Mouse (Mus musculus) macrophage (primary cell): ENCODE results near the gene Gm45753. TPM values are rescaled to one million over a fixed set of nuclear protein-coding genes. Genes with fewer than 3 reads are reported as not detected.
"Not testable (repeated sequence)": the region's sequence is repeated elsewhere in the genome, so short reads cannot be mapped to it uniquely, and the experiment has no call there.

Source experiments
- H3K27ac ChIP-seq: fragments of 350-480 bp; formaldehyde crosslinking; 2 replicates; pipeline ENCODE4 v1.9.0; 2021
- H3K36me3 ChIP-seq: fragments of 350-480 bp; formaldehyde crosslinking; 2 replicates; pipeline ENCODE4 v1.9.0; 2021; ENCODE audit errors: inconsistent target
- H3K4me3 ChIP-seq: fragments of 350-480 bp; formaldehyde crosslinking; 2 replicates; pipeline ENCODE4 v1.9.0; 2021; ENCODE audit errors: inconsistent target
- H3K79me2 ChIP-seq: fragments of 350-480 bp; formaldehyde crosslinking; 2 replicates; pipeline ENCODE4 v1.9.0; 2021; ENCODE audit errors: inconsistent target
- WGBS: methylation state at CpG from one replicate; pipeline ENCODE4 v1.1.7; 2026; ENCODE audit warnings: inconsistent platforms; ENCODE audit not compliant: missing documents; 5-methylcytosine and 5-hydroxymethylcytosine counted together
- polyA plus RNA-seq: library from polyadenylated mRNA; stranded (reverse); fragments of 250-400 nt; gene quantifications from 3 replicates; pipeline ENCODE4 v1.2.4, GENCODE M21; 2018; ENCODE audit warnings: inconsistent platforms
- total RNA-seq, 78 experiments: library from RNA; depleted of rRNA; stranded (reverse); fragments of 250-400 nt; gene quantifications; 1 replicate in 9 of 78; 2 replicates in 24 of 78; 3 replicates in 43 of 78; 4 replicates in 2 of 78; pipeline ENCODE4 v1.2.4; 2018; ENCODE audit warnings: inconsistent platforms in 56 of 78

Gene Gm45753
- total RNA-seq (2018; cell fraction: chromatin; rRNA removed) = 1 to 10 TPM in 5 of 26 experiments, under 1 TPM in 13, not detected in 8; 0.28 to 3.0 (median 0.61) TPM
- total RNA-seq (2018; cell fraction: cytosol; rRNA removed) = under 1 TPM in 4 of 26 experiments, not detected in 22; 0.05 to 0.09 (median 0.09) TPM
- total RNA-seq (2018; cell fraction: nucleus; rRNA removed) = 1 to 10 TPM in 4 of 26 experiments, under 1 TPM in 7, not detected in 15; 0.32 to 1.4 (median 0.69) TPM
- 0.09 to 0.13 TPM in 2 of 3 replicates, not detected in the other for polyA plus RNA-seq

DNA sequence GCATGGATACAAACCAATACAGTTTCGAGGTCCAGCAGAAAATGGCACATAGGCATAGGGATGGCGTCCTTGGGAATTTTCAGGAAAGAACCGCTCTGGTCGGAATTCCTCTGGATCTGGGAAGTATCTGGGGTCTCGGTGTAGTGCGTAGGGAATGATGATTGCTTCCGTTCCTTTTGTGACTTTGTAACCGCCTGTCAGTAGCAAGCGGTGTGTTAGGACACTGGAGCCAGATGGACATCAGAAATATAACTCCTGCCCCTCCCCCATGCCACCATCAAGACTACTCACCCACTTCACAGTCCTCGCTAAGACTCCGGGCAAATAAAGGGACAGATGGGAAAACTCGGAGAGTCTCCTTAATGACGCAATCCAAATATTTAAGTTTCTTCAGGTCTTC lies at the start of gene Gm45753:
TSS of gene Gm45753 (minus strand) at position 101 of the 400 bp plus-strand sequence.
- Histone ChIP-seq H3K36me3 (peaks cover 84% of the 10 kb centered on the region), H3K27ac (no peak within 1 kb of the TSS), H3K79me2 (no peaks in the 10 kb centered on the region), H3K4me3 (no peak within 1 kb of the TSS)
- WGBS = 95% methylated on average over 13 of the region's 13 CpGs

DNA sequence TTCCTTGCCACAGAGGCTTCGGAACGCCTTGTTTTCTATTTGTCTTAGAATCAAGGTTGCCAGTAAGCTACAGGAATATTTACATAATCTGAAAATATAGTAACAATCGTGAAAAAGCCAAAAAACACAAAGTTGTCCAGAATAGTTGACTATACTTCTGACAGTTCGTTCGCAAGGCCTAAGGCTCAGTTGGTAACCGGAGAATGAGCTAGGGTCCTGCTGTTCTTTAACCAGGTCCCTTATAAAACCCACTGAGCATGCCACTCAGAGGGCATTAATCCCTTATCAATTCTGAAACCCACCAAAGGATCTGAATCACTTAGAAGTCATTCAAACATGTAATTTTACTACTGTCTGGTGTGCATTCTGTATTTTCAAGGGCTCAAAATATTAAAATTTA lies 47.5 kb upstream of the Gm45753 start:
- no peak overlapping the region for H3K27ac ChIP-seq
- WGBS = 95% methylated on average over 6 of the region's 6 CpGs
- no peak overlapping the region for H3K4me3 ChIP-seq
- no peaks in the 10 kb centered on the region for H3K36me3 ChIP-seq
- H3K79me2 ChIP-seq = no peaks in the 10 kb centered on the region

DNA sequence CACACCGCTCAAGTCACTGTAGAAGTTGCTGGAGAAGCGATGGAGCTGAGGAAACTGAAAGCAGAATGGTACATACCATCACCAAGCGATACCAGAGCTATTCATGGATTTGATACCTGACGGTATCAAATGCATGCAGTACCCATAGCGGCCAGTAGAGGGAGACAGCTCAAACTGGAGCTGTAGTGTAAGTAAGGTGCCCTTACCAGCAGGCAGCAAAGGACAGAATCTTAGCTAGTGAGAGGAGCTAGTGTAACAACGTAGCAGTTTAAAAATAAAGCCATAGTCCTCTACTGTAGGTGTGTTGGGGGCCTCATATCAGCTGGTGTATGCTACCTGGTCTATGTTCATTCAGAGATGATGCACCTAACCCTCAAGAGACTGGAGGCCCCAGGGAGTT lies 36.8 kb upstream of the Gm45753 start:
- Histone ChIP-seq H3K36me3 (no peaks in the 10 kb centered on the region), H3K27ac (no peak overlapping the region), H3K79me2 (no peaks in the 10 kb centered on the region), H3K4me3 (no peak overlapping the region)
- whole genome bisulfite sequencing = 10% methylated on average over 6 of the region's 6 CpGs

DNA sequence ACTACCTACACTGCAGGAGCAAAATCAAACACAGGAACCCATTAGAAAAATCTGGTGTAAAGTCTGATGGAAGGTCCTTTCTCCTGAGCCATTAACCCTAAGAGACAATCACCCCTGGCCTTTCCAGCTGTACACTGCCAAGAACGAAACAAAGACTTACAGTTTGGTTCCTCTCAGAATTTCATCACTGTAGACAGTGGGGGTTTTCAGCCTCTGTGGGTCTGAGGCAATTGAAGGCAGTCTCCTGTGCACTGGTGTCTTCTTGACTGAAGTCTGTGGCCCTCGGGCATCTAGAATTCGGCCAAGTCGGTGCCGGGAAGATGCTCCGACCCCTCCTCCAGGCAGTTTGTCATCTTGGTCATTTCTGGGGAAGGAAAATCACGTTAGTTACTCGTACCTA lies 36.0 kb upstream of the Gm45753 start:
- 78% methylated on average over 8 of the region's 8 CpGs for WGBS
- no peak overlapping the region for H3K27ac ChIP-seq
- no peak overlapping the region for H3K4me3 ChIP-seq
- H3K79me2 ChIP-seq = no peaks in the 10 kb centered on the region
- H3K36me3 ChIP-seq = no peaks in the 10 kb centered on the region

DNA sequence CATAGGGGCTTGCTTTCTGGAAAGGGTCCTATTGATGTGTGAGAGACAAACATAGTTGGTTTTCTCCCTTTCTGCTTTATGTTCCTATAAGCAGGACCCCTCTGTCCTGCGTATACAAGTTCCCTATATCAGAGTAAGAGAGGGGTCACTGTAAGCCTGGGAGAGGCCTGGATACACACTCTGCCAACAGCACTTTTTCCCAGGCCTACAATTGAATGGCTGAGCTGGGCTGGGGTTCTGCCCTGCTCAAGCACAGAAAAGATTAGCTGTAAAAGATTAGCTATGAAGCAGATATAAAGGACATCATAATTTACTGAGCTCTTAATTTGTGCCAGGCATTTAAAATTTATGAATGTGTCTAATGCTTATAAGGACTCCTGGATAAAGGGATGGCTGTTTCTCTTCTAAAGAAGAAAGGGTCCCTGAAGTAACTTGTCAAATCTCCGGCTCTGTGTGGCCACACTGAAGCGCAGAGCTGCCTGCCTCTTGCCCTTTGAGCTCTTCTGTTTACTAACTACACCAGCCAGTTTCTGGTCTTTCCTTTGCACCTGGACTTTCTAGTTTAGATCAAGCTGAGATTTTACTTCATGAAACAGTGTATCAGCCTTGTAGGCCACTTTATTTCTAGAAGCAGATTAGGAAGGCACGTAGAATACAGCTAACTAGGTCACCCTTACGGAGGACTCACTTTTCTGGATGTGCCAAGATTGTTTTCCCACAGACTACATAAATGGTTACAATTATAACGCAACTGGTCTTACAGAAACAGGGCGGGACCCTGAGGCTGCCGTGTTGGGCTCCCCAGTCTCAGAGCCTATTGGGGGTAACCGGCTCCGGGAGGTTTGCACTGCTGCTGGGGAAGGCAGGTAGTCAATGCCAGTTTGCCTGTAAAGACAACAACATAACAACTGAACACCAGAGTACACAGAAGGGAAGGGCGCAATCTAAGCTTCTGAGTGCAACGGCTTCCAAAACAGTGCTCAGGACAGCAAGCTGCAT lies 33.7 kb upstream of the Gm45753 start:
- WGBS = 90% methylated on average over 12 of the region's 12 CpGs
- H3K4me3 ChIP-seq = no peak overlapping the region
- no peaks in the 10 kb centered on the region for H3K79me2 ChIP-seq
- no peak overlapping the region for H3K27ac ChIP-seq
- no peaks in the 10 kb centered on the region for H3K36me3 ChIP-seq

DNA sequence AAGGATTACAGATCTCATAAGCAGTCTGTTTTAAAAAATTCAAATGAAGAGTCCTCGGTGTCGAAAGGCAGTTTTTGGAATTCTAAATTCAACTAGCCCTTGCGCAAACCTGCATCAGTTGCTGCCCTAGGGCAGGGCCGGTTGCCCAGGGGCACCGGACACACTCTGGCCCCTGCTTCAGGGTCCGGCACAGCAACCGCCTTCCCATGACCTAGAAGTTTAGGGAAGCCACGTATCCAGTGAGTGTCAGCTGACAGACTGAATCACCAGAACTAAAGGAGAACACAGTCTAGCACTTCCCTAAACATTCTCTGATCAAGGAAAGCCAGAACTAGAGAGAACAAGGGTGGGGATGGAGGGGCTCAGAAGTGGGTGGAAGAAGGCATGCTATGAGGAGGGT lies 25.2 kb upstream of the Gm45753 start:
- H3K27ac ChIP-seq = peak overlapping the region; percentile 96
- no peaks in the 10 kb centered on the region for H3K36me3 ChIP-seq
- H3K4me3 ChIP-seq = peak overlapping the region; percentile 96
- WGBS = 0% methylated on average over 7 of the region's 8 CpGs
- H3K79me2 ChIP-seq = peaks cover 44% of the 10 kb centered on the region

DNA sequence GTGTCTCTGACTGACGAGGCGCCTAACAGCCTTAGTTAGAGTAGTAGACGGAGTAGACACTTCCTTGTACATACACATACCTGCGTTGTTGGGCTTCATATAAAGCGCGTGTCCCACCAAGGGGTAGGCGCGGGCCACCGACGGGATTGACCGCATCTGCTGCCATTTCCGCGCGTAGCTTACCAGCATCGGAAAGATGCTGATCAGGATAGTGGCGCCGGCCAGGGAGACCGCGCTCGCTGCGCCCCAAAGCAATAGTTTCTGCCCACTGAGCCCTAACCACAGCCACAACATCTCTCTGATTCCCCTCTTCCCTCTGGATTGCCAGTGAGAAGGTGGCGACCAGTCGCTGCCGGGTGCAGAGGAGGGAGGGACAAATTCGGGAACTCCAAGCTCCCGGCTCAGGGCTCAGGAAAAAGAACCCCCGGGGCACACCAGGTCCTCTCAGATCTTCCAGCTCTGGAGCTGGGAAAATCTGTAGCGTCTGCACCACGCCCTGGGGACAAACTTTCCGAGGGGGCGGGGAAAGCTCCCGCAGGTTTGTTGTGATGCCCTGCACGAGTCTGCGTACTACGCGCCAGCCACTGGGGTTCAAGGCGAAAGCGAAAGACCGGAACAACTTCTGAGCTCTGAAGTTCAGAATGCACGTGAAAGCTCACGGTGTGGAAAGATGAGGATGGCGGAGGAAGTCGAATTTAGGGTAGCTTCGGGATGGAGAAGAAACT lies 24.6 kb upstream of the Gm45753 start, which contains the start of gene Cyp4v3:
TSS of gene Cyp4v3 (minus strand) at position 532 of the 725 bp plus-strand sequence.
- 2% methylated on average over 44 of the region's 44 CpGs for WGBS
- Histone ChIP-seq H3K36me3 (peaks cover 4% of the 10 kb centered on the region; the same call in 1 of the 2 replicates), H3K4me3 (peak within 1 kb of the TSS; percentile 96), H3K79me2 (peaks cover 50% of the 10 kb centered on the region), H3K27ac (peak within 1 kb of the TSS; percentile 96)

DNA sequence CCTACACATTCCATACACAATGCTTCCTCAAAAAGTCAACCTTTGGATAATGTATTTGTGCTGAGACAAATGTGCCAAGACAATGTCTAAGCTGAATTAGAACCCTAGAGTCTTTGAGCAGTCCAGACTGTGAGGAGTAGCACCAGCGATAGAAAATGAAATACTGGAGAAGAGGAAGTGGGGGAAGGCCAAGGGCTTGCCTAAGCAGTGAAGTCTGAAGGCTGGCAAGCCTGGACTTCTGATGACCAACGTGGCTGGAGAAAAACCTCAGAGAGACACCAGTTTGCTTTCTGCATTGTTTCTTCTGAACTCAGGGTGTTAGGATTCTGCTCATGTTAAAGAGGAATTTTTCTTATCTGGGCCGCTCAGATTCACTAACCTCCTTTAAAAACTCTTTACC lies 22.6 kb upstream of the Gm45753 start:
- peaks cover 7% of the 10 kb centered on the region; the same call in 1 of the 2 replicates for H3K36me3 ChIP-seq
- peak overlapping the region; percentile 10; the same call in 1 of the 2 replicates for H3K27ac ChIP-seq
- WGBS = 30% methylated on average over 3 of the region's 3 CpGs

DNA sequence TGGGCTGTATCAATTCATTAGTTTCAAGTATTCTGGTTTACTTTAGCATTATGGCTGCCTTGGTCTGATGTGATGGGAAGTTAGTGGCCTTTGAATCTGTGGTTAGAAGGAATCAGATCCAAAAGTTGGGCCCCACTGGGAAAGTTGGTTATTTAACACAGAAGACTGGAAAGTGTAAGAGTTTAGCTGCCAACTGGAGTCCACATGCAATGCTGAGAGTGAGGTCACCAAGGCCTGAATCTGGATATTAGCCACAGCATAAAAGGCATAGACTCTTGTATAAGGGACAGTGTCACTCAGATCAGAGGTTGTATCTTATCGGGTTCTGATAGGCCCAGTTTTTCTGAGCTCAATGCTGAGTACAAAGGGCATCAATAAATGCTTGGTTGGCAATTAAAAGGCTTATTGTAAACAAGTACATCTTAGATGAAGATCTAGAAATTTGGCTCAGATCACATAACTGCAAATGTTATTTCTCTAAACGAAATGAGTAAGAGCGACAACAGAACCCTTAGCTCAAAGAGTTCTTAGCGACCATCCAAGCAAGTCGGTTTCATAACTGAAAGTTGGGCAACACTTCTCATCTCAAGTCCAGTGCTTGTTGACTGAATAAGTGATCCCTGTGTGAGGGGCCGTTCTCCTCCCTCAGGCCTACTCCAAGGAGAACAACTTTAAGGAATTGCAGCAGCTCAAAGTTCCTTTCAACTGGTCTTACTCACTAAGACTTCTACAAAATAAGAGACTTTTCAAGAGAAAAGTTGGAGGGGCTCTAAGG lies 21.1 kb upstream of the Gm45753 start:
- Histone ChIP-seq H3K4me3 (no peak overlapping the region), H3K27ac (no peak overlapping the region), H3K36me3 (peaks cover 8% of the 10 kb centered on the region; the same call in 1 of the 2 replicates), H3K79me2 (peaks cover 69% of the 10 kb centered on the region)
- 91% methylated on average over 6 of the region's 6 CpGs for WGBS

More for the DNA sequence above, 22.6 kb upstream of the Gm45753 start:
- no peak overlapping the region for H3K4me3 ChIP-seq
- H3K79me2 ChIP-seq = peaks cover 59% of the 10 kb centered on the region

DNA sequence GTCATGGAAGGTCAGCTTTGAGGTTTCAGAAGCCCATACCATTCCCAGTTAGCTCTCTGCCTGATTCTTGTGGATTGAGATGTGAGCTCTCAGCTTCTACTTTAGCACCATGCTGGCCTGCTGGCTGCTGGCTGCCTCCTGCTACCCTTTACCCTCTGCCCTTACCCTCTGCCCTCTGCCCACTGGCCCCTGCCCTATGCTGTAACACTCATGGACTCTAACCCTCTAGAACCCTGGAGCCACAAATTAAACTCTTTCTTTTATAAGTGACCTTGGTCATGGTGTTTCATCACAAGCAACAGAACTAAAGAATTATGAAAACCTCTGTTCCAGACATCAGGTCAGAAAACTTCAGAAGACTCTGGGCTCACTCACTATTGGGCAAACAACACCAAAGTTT lies 18.8 kb upstream of the Gm45753 start:
- Histone ChIP-seq H3K79me2 (peaks cover 69% of the 10 kb centered on the region), H3K36me3 (peaks cover 16% of the 10 kb centered on the region; the same call in 1 of the 2 replicates)
- H3K27ac ChIP-seq, H3K4me3 ChIP-seq: not testable (repeated sequence)

DNA sequence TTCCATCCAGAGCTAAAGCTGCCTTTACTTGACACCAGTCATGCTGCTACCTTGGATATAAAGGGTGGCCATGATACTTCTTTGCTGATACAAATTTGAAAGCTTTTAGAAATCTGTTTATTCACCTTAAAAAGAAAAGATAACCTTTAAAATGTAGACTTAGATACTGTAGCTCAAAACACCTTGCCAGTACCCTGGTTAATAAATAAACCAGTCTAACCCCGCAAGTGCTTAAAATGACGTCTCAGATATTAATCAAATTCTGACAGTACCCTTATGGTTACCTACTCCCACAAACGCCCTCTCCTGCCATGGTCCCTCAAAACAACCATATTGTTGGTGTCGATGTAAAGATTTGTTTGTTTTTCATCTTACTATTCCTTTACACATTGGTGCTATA lies 15.9 kb upstream of the Gm45753 start:
- Histone ChIP-seq H3K36me3 (peaks cover 35% of the 10 kb centered on the region), H3K27ac (no peak overlapping the region), H3K4me3 (no peak overlapping the region), H3K79me2 (peaks cover 40% of the 10 kb centered on the region; the same call in 1 of the 2 replicates)
- WGBS = 100% methylated on average over 4 of the region's 4 CpGs

DNA sequence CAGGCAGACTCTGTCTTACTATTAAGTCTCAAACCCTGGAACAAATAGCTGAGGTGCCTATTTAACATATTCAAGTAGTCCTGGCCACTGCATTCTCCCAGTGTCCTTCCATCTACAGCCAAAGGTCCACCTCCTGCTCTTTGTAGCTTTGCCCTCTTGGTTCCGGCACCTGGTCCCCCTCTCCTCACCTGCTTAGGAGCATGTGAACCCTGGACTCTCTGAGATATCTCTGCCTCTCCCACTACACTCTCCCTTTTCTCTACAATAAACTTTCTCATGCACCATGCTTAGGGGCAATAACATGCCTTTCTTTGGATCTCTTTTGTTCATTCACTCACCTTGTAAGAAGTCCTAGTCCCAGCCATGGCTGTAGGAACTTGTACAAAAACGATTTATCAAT lies 13.1 kb upstream of the Gm45753 start:
- Histone ChIP-seq H3K27ac (no peak overlapping the region), H3K4me3 (no peak overlapping the region), H3K36me3 (peaks cover 37% of the 10 kb centered on the region), H3K79me2 (peaks cover 22% of the 10 kb centered on the region; the same call in 1 of the 2 replicates)
- 100% methylated on average over 2 of the region's 2 CpGs for WGBS

DNA sequence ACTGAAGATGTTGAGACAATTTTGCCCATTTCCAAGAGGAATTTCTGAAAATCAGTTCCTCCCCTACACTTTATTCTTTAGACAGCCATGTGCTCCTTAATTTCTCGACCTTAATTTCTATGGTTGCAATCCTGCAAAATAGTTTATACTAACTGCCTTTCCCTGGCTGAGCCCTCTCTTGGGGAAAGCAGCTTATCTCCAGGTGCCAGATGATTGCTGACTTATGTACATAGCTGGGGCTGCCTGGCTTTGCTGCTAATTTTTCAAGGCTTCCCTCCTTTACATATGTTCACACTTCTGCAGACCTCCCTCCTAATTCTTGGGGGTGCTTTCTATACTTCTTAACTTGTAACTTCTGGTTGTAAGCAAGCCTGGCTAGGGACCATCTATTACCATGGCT lies 12.7 kb upstream of the Gm45753 start:
- peaks cover 19% of the 10 kb centered on the region; the same call in 1 of the 2 replicates for H3K79me2 ChIP-seq
- no peak overlapping the region for H3K4me3 ChIP-seq
- 100% methylated on average over 1 of the region's 1 CpGs for WGBS
- peaks cover 41% of the 10 kb centered on the region for H3K36me3 ChIP-seq
- H3K27ac ChIP-seq = no peak overlapping the region

DNA sequence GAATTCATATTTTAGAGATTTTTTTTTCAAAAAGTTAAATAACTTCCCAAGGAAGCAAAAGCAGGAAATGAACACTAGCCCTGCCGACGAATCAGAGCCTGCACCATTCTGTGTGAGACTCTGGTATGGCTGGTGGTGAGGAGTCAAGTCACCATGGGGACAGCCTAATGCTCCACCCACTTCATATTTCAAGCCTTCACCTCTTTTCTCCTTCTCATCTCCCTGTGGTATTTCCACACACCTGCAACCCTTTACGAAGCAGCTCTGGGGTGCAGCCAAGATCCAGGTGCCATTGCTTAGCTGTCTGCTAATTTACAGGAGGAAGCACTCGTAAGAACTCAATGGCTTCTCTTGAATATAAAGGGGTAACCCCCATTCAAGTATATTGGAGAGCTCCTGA lies 2.7 kb upstream of the Gm45753 start:
- Histone ChIP-seq H3K4me3 (no peak overlapping the region), H3K36me3 (peaks cover 86% of the 10 kb centered on the region), H3K27ac (no peak overlapping the region), H3K79me2 (no peaks in the 10 kb centered on the region)
- 96% methylated on average over 2 of the region's 4 CpGs for WGBS
